Mouse (Mus musculus) adrenal gland, adult 18-20 months (tissue): ENCODE results near the gene A630095N17Rik. TPM values are rescaled to one million over a fixed set of nuclear protein-coding genes. Genes with fewer than 3 reads are reported as not detected.

Experiments used
- DNase-seq, 2 experiments: peaks; one replicate each; pipeline ENCODE4 v3.0.0; 2021 to 2022; ENCODE audit warnings: low spot score in 2 of 2
- total RNA-seq, 2 experiments: library from RNA; stranded (reverse); gene quantifications; 1 replicate in 1 of 2; 2 replicates in 1 of 2; pipeline ENCODE4 v1.2.3; 2021

A630095N17Rik gene
- total RNA-seq, 2 experiments from 2014 or later, result not detected

DNA sequence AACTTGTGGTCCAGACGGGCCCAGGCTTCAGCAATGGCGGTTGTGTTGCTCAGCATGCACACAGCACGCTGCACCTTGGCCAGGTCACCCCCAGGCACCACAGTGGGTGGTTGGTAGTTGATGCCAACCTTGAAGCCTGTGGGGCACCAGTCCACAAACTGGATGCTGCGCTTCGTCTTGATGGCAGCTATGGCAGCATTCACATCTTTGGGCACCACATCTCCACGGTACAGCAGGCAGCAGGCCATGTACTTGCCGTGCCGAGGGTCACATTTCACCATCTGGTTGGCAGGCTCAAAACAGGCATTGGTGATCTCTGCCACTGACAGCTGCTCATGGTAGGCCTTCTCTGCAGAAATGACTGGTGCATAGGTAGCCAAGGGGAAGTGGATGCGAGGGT, 16.1 kb downstream of the A630095N17Rik start:
- no peak for DNase-seq

DNA sequence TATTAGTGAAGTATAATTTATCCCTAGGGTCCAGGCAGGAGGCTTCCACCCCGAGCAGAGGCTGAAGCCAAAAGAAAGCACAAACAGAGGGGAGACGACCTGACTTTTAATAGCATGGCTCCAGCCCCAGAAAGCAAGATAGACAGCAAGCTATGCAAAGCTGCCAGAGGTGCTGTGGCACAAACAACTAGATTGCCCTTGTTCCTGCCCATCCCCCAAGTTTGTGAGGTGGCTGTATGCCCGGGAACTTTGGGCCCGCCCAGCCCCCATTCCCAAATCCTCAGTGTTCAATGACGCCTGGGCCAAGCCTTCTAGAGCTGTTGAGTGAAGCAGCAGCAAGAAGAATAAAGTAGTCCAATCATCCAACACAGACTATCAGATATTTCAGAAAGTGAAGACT, 17.0 kb downstream of the A630095N17Rik start:
- DNase-seq, result peak in 1 of 2 experiments; percentile 42

- DNase-seq, result no peak
Observed at GRCm38 (mm10) chr1:75214442-75214841, 17.5 kb downstream of the A630095N17Rik start.

- DNase-seq, result no peak
Observed at GRCm38 (mm10) chr1:75213096-75213495, 18.8 kb downstream of the A630095N17Rik start.

GRCm38 (mm10) chr1:75212542-75212941, 19.4 kb downstream of the A630095N17Rik start:
- no peak for DNase-seq

DNA sequence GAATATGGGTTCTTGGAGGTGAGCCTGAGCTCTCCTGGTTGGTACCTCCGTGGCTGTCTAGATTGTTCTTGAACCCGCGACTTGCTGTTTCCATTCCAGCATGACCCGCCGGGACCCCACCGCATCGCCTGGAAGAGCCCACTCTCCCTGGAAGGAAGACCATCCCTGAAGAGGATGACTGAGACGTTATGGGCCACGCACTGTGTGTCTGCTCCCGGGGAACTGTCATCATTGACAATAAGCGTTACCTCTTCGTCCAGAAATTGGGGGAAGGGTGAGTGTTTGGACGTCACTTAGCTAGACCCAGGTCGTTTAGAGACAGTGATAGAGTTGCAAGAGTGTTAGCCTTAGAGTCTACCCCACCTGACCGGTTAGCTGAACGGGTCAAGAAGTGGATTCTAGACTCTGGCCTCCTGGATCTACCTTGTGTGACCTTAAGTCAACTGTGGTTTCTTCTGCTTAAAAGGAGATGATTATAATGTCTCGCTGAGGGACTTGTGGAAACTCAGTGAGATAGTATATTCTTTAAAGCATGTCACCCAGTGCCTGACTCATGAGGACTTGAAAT, 20.7 kb downstream of the A630095N17Rik start:
- no peak for DNase-seq

DNA sequence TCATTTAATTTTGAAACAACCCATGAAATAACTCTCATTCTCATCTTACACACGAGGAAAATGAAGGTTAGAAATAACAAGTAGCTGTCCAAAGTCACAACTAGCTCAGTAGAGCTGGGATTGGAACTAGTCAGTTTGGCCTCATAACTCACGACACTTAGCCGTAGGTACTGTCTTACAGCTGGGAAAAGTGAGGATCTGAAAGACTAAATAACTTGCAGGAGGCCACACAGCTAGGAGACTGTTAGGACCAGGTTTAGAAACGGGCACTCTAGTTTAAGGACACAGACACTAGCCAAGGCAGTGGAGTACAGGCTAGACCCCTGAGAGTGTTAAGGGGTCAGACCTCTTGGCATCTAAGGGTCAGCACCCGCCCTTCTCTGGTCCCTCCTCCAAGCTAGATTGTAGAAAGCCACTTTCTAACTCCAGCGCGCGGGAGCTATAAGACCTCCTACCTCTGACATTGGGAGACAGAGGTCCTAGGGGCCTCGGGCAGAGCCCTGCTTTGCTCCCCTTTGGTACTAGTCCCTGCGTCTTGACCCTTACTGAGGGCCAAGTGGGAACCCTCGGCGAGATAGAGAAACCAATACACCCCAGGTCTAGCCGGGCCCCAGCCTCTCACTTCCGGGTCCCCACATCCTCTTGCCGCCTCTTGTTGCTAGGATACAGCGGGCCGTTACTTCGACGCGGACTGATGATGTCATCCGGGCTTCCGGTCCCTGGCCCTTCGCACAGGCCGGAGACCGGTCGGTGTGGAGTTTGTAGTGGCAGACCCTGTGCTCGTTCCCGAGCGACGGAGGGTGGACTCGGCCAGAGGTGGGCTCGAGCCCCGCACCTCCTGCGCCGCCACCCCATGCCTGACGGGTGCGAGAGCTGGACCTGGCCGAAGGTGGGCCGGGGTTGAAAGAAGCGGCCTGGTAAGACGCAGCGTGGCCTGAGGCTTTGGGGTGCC, 21.5 kb downstream of the A630095N17Rik start, which contains the start of the genes Glb1l and Stk16:
Gene Glb1l (minus strand): TSS at position 678 of the 952 bp plus-strand sequence.
Gene Stk16 (plus strand): TSS at position 703 of the 952 bp plus-strand sequence.
- peak; percentile 98 for DNase-seq

- DNase-seq, result peak; percentile 22 to 41
Observed at GRCm38 (mm10) chr1:75208967-75209678, 22.8 kb downstream of the A630095N17Rik start.

- DNase-seq, result no peak
Observed at GRCm38 (mm10) chr1:75201236-75201635, 30.7 kb downstream of the A630095N17Rik start.

- DNase-seq, result peak in 1 of 2 experiments; percentile 43
Observed at GRCm38 (mm10) chr1:75192452-75192851, 39.5 kb downstream of the A630095N17Rik start.

DNA sequence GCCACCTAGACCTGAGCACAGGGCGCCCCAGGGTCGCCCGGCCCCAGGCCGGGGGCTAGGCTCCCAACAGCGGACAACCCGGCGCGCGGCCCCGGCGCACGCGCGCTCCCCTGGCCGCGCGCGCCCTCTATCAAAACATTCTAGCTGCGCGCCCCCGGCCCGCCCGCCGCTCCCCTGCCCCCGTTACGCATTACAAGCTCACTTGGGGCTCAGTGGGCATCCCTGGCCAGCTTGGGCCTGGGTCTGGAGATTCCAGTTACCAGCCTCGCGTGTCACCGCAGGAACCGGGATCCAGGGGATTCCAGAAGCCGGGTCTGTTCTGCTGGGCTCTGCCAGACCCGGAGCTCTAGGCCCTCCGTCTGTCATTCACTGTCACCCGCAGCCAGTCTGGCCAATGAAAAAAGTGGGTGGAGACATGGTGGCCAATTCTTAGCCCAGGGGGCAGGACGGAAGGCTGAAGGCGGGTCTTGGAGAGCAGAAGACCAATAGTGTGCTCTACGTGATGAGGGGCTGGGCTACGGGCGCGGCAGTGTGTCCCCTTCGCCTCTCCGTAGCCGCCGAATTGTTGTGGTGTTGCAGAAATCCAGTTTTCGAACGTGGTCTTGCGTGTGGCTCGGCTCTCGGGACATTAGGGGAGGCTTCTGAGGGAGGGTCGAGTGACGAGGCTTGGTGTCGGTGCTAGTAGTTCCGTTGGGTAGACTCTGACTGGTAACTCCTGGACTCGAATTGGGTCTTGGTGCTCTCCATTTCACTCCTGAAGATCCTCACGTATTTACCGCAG, 40.1 kb downstream of the A630095N17Rik start, which contains the start of the genes Ankzf1 and Atg9a:
Gene Ankzf1 (plus strand): TSS at position 530 of the 781 bp plus-strand sequence.
Gene Atg9a (minus strand): TSS at position 575 of the 781 bp plus-strand sequence.
- DNase-seq, result peak; percentile 83 to 87

DNA sequence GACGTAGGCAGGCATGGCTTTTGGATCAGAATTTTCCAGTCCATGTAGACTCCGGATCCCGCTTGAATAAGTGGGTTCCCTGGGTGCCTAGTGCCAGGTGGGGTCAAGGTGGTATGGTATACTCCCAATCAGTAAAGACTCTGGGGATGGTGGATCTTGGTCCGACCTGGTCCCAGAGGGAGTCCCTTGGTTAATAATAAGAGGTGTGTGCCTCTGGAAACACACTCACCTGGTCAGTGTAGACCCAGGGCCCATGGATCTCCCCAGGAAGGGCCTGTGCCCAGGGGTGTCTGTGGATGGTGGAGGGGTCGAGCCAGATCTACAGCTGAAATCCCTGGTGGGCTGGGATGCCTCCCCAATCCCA, 40.7 kb downstream of the A630095N17Rik start:
- no peak for DNase-seq

- no peak for DNase-seq
Observed at GRCm38 (mm10) chr1:75190577-75190976, 41.3 kb downstream of the A630095N17Rik start.

GRCm38 (mm10) chr1:75187914-75188483, 43.9 kb downstream of the A630095N17Rik start:
- no peak for DNase-seq

DNA sequence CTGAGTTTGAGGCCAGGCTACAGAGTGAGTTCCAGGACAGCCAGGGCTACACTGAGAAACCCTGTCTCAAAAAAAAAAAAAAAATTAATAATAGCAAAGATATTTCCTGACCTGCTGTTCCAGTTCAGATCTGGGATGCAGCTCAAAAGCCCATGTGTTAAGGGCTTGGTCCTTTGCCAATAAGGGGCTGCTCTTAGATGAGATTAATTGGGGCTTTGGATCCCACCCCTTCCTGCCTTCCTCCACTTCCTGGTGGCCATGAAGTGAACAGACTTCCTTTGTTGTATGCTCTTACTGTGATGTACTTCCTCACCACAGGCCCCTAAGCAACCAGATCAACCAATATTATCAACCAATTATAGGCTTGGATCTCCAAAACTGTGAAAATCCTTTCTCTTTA, 44.8 kb downstream of the A630095N17Rik start:
- no peak for DNase-seq

GRCm38 (mm10) chr1:75185495-75185894, 46.4 kb downstream of the A630095N17Rik start:
- no peak for DNase-seq

DNA sequence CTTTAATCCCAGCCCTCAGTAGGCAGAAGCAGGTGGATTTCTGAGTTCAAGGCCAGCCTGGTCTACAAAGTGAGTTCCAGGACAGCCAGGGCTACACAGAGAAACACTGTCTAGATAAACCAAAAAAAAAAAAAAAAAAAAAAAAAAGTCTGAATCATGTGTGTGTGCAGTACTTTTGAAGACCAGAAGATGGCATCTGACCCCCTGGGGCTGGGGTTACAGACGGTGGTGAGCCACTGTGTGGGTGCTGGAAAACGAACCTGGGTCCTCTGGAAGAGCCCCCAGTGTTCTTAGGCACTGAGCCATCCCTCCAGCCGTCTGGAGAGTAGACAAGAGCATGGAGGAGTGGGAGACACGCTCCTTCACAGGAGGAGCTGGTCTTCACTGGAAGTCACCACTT, 49.7 kb downstream of the A630095N17Rik start:
- DNase-seq, result no peak

DNA sequence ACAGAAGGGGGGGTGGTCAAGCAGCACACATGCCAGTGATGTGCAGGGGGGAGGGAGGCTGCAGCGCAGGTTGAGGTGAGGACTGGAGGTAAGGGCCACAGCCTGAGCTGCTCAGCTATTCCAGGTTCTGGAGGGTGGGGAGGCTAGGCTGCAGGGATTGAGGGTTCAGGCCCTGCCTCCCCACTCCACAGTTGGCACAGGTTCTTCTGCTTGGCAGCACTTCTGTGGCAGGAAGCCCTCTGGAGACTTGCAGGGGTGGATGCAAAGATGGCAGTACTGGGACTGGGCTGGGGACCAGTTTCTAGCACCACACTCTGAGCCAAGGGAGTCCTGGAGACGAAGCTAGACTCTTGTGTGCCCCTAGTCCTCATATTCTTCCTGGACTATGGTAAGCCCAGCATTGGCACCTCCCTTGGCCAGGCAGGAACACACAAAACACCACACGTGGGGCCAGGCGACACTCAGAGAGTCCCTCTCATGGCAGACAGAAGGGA, 50.5 kb downstream of the A630095N17Rik start:
- no peak for DNase-seq

- no peak for DNase-seq
Observed at GRCm38 (mm10) chr1:75180741-75181140, 51.2 kb downstream of the A630095N17Rik start.

GRCm38 (mm10) chr1:75180105-75180590, 51.8 kb downstream of the A630095N17Rik start, which contains the start of gene Abcb6:
Gene Abcb6, minus strand, starts transcription at chr1:75180392.
- peak; percentile 77 to 79 for DNase-seq
